Mouse (Mus musculus): ENCODE data around the gene Cd86.

DNA sequence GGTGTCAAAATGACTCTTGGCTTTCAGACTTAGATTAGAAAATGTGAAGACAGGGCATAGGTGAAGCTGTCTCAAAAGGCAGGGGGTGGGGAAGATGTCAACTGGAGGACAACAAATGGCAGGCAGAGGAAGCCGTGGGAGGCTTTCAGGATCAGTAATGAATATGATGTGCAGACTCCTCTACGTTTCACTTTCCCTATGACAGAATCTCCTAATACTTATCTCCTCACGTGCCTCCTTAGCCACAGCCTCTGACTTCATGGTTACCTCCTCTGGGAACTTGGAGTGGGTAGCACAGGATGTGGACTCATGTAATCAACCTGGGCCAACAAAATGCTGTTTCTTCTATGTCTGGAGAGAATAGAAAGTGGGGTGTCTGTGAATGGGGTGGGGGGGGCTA, 63.2 kb downstream of the Cd86 start:
- no peak for TF ChIP-seq CTCF (IDR thresholded peaks at IDR 0.05; ENCODE audit: low read depth, low read length)
- no peak for TF ChIP-seq GATA1 (IDR thresholded peaks at IDR 0.05; ENCODE audit: borderline replicate concordance, low read length)
- TF ChIP-seq GATA2 (IDR thresholded peaks at IDR 0.05; ENCODE audit: borderline replicate concordance, low read depth, low read length): no peak
